Mouse (Mus musculus) liver, embryonic 14.5 days (tissue): Measurements from ENCODE around the gene Tbc1d16.

Source experiments
- CTCF ChIP-seq: IDR thresholded peaks from 2 replicates; pipeline ENCODE4 v1.5.1; 2016; ENCODE audit warnings: antibody characterized with exemption, low read depth, control low read depth
- EP300 ChIP-seq: IDR thresholded peaks from 2 replicates; pipeline ENCODE4 v1.6.1; 2016; ENCODE audit warnings: antibody characterized with exemption, low read depth

- no peak for TF ChIP-seq CTCF
- TF ChIP-seq EP300, result no peak
Measured at GRCm38 (mm10) chr11:119116992-119117391, 111.3 kb downstream of the Tbc1d16 start.
